Mouse (Mus musculus) ES-Bruce4 (cell line): Measurements from ENCODE around the gene Zfp280d.

Experiments used
- CTCF ChIP-seq: IDR thresholded peaks from one replicate; pipeline ENCODE4 v1.8.1; 2011; ENCODE audit warnings: low read depth, low read length
- EP300 ChIP-seq: IDR thresholded peaks from 2 replicates; pipeline ENCODE4 v1.6.1; 2011; ENCODE audit warnings: low read depth, low read length; ENCODE audit not compliant: insufficient read depth
- POLR2A ChIP-seq: IDR thresholded peaks from one replicate; pipeline ENCODE4 v1.8.1; 2011; ENCODE audit warnings: low read length; ENCODE audit not compliant: insufficient read depth

DNA sequence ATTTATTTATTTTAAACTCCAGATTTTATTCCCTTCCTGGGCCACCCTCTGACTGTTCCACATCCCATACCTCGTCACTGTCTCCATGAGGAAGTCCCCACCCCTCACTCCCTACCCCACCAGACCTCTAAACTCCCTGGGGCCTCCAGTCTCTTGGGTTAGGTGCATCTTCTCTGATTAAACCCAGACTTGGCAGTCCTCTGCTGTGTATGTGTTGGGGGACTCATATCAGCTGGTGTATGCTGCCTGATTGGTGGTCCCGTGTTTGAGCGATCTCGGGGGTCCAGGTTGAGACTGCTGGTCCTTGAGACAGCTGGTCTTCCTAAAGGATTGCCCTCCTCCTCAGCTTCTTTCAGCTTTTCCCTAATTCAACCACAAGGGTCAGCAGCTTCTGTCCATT is 5.3 kb downstream of the Zfp280d start:
- no peak for TF ChIP-seq POLR2A
- no peak for TF ChIP-seq EP300
- TF ChIP-seq CTCF = no peak
